Mouse (Mus musculus) kidney, embryonic 16.5 days (tissue): ENCODE measurements around the gene Rnase10. TPM values are rescaled to one million over a fixed set of nuclear protein-coding genes. Genes with fewer than 3 reads are reported as not detected.

ENCODE experiments used
- polyA plus RNA-seq: library from polyadenylated mRNA; unstranded; fragments of >200 nt; fragmentation: Nextera tagmentation; extraction: Ambion mirVana; gene quantifications from 2 replicates; pipeline ENCODE4 v1.2.1, GENCODE M21; 2015

Rnase10 gene
- polyA plus RNA-seq, 1 experiment from 2014 or later, result not detected

Other genes starting within 250 kb of the Rnase10 start
- gene Ttc5, start 222.2 kb upstream of the Rnase10 start, polyA plus RNA-seq, result 80.8 and 83.9 TPM in 2 replicates
- gene Ccnb1ip1, start 200.0 kb upstream of the Rnase10 start, polyA plus RNA-seq, result not detected in 2 replicates
- 61.8 and 70.2 TPM in 2 replicates for gene Parp2, start 199.9 kb upstream of the Rnase10 start, polyA plus RNA-seq
- gene Tep1, start 137.2 kb upstream of the Rnase10 start, polyA plus RNA-seq, result 9.6 and 10.2 TPM in 2 replicates
- gene Klhl33, start 110.2 kb upstream of the Rnase10 start, polyA plus RNA-seq, result 0.27 and 0.41 TPM in 2 replicates
- gene Osgep, start 82.9 kb upstream of the Rnase10 start, polyA plus RNA-seq, result 176 and 196 TPM in 2 replicates
- gene Apex1, start 82.8 kb upstream of the Rnase10 start, polyA plus RNA-seq, result 276 and 285 TPM in 2 replicates
- gene Pip4p1, start 76.9 kb upstream of the Rnase10 start, polyA plus RNA-seq, result 57.7 and 60.8 TPM in 2 replicates
- gene Pnp, start 76.7 kb upstream of the Rnase10 start, polyA plus RNA-seq, result 78.2 and 79.3 TPM in 2 replicates
- not detected in 2 replicates for gene Gm49342, start 63.2 kb upstream of the Rnase10 start, polyA plus RNA-seq
- gene Pnp2, start 51.8 kb upstream of the Rnase10 start, polyA plus RNA-seq, result 0.66 TPM in 1 of 2 replicates, not detected in the other
- 0.14 and 0.30 TPM in 2 replicates for gene Rnase9, start 34.1 kb downstream of the Rnase10 start, polyA plus RNA-seq
- gene Rnase11, start 42.4 kb downstream of the Rnase10 start, polyA plus RNA-seq, result 0.44 TPM in 1 of 2 replicates, not detected in the other
- gene Rnase12, start 49.9 kb downstream of the Rnase10 start, polyA plus RNA-seq, result 9.0 and 10.2 TPM in 2 replicates
- not detected in 2 replicates for gene Olfr750, start 66.7 kb downstream of the Rnase10 start, polyA plus RNA-seq
- gene Rnase4, start 83.3 kb downstream of the Rnase10 start, polyA plus RNA-seq, result 45.5 and 47.7 TPM in 2 replicates
- gene Ang, start 83.4 kb downstream of the Rnase10 start, polyA plus RNA-seq, result 8.6 and 8.9 TPM in 2 replicates
- gene Eddm3b, start 106.7 kb downstream of the Rnase10 start, polyA plus RNA-seq, result 1.5 and 2.2 TPM in 2 replicates
- gene Rnase6, start 116.2 kb downstream of the Rnase10 start, polyA plus RNA-seq, result 0.64 and 0.89 TPM in 2 replicates
- 0.26 and 0.66 TPM in 2 replicates for gene Rnase1, start 139.0 kb downstream of the Rnase10 start, polyA plus RNA-seq
- gene Rnase2b, start 154.5 kb downstream of the Rnase10 start, polyA plus RNA-seq, result not detected in 2 replicates
- gene Ang2, start 191.4 kb downstream of the Rnase10 start, polyA plus RNA-seq, result not detected in 2 replicates
- not detected in 2 replicates for gene Ear14, start 195.6 kb downstream of the Rnase10 start, polyA plus RNA-seq
- not detected in 2 replicates for gene Rnase2a, start 248.4 kb downstream of the Rnase10 start, polyA plus RNA-seq